Mouse (Mus musculus): ENCODE measurements around the gene Pakap.

DNA sequence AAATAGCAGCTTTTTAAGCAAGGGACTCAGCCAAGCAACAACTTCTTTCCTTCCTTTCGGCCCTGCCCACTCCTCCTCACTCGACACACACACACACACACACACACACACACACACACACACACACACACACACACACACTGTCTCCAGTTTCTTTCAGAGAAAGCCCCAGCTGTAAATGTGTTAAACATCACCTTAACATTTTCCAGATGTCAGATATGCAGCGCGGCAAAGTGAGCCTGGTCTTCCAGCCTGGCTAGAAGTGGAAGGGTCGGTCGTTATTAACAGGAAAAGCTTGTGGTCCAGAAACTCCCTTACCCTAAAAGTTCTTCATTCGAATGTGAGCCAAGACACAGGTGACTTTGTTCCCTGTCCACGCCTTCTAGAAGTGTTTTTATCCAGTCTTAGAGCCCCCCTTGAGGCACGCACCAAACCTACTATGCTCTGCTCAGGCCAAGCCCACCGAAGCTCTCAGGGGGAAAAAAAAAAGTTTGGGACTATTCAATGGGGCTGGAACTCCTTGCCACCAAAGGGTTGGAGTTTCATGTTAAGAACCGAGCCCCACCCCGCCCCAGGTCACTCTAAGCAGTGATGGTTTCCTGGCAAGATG lies 278.5 kb downstream of the Pakap start:
- TF ChIP-seq CTCF (IDR thresholded peaks at IDR 0.05; ENCODE audit: borderline replicate concordance, control insufficient read depth, extremely low read depth, insufficient read depth, low read length, poor library complexity) (no peak), POLR2A (IDR thresholded peaks at IDR 0.05; ENCODE audit: control insufficient read depth, extremely low read depth, insufficient read depth, low read length, poor library complexity) (no peak)

Data from thymus, adult 2 months (tissue).